Mouse (Mus musculus) kidney, adult 2 months (tissue): Measurements from ENCODE around the gene Igfbp4. TPM values are rescaled to one million over a fixed set of nuclear protein-coding genes. Genes with fewer than 3 reads are reported as not detected.

Source experiments
- DNase-seq: peaks from one replicate; pipeline ENCODE4 v3.0.0; 2021
- H3K27ac ChIP-seq: fragments of 200-500 bp; 2 replicates; pipeline ENCODE4 v1.5.1; 2012; ENCODE audit warnings: low read depth, low read length, control low read depth, inconsistent platforms; ENCODE audit not compliant: insufficient read depth
- H3K27me3 ChIP-seq: fragments of 200-500 bp; replicated peaks from 2 replicates; pipeline ENCODE4 v1.6.1; 2012; ENCODE audit warnings: mild to moderate bottlenecking, moderate library complexity, low read length, inconsistent platforms; ENCODE audit not compliant: control insufficient read depth, insufficient read depth
- H3K36me3 ChIP-seq: fragments of 200-500 bp; 2 replicates; pipeline ENCODE4 v1.6.1; 2012; ENCODE audit warnings: mild to moderate bottlenecking, moderate library complexity, low read length, inconsistent platforms; ENCODE audit not compliant: control insufficient read depth, insufficient read depth
- H3K4me1 ChIP-seq: fragments of 200-500 bp; 2 replicates; pipeline ENCODE4 v1.6.1; 2011; ENCODE audit warnings: low read length; ENCODE audit not compliant: control insufficient read depth, insufficient read depth
- H3K4me3 ChIP-seq: fragments of 200-500 bp; 2 replicates; pipeline ENCODE4 v1.5.1; 2011; ENCODE audit warnings: mild to moderate bottlenecking, low read depth, low read length, control low read depth; ENCODE audit not compliant: insufficient read depth
- CTCF ChIP-seq: fragments of 200-500 bp; conservative IDR thresholded peaks from 2 replicates; pipeline ENCODE4 v1.5.1; 2011; ENCODE audit warnings: low read depth, mild to moderate bottlenecking, control low read depth, low read length, moderate library complexity, mixed read lengths; ENCODE audit not compliant: insufficient read depth, insufficient read length
- POLR2A ChIP-seq: fragments of 200-500 bp; IDR thresholded peaks from one replicate; pipeline ENCODE4 v1.6.1; 2011; ENCODE audit warnings: low read depth, low read length, control low read depth
- WGBS: fragments of 180-500 bp; shearing (Covaris S2); methylation state at CpG from one replicate; pipeline ENCODE4 v1.1.7; 2018; 5-methylcytosine and 5-hydroxymethylcytosine counted together
- polyA plus RNA-seq: library from polyadenylated mRNA; depleted of rRNA; stranded (reverse); fragments of >200 nt; gene quantifications from 2 replicates; pipeline ENCODE4 v1.2.3, GENCODE M21; 2012

Gene Igfbp4
- polyA plus RNA-seq, 1 experiment = 1,152 TPM

- TF ChIP-seq POLR2A = no peak
- TF ChIP-seq CTCF = no peak
- no peak overlapping the region for H3K27ac ChIP-seq
- no peaks in the 10 kb centered on the region for H3K36me3 ChIP-seq
- no peak for DNase-seq
- no peaks in the 10 kb centered on the region for H3K4me1 ChIP-seq
- H3K27me3 ChIP-seq = no peaks in the 10 kb centered on the region
- whole genome bisulfite sequencing = 98% methylated on average over 1 of the region's 1 CpGs
- no peak overlapping the region for H3K4me3 ChIP-seq
Observed at GRCm38 (mm10) chr11:99013856-99014255, 27.2 kb upstream of the Igfbp4 start.

DNA sequence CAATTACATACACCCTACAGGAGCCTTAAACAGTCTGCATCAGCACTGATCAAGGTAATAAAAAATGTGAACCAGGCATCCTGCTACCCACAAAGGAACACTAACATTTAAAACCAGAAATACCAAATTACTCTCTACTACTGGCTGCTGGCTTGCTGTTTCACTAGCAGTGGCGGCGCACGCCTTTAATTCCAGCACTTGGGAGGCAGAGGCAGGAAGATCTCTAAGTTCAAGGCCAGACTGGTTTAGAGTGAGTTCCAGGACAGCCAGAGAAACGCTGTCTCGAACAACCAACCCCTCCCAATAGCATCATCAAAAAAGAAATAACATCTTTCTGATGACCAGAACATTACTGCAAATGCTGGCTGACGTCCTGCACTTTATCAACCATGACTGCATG is 21.2 kb upstream of the Igfbp4 start:
- no peaks in the 10 kb centered on the region for H3K27me3 ChIP-seq
- no peaks in the 10 kb centered on the region; the same call in 1 of the 2 replicates for H3K4me1 ChIP-seq
- no peak overlapping the region for H3K4me3 ChIP-seq
- TF ChIP-seq POLR2A = no peak
- no peak for TF ChIP-seq CTCF
- H3K27ac ChIP-seq = no peak overlapping the region
- no peaks in the 10 kb centered on the region for H3K36me3 ChIP-seq
- DNase-seq = no peak
- WGBS = 95% methylated on average over 6 of the region's 6 CpGs

DNA sequence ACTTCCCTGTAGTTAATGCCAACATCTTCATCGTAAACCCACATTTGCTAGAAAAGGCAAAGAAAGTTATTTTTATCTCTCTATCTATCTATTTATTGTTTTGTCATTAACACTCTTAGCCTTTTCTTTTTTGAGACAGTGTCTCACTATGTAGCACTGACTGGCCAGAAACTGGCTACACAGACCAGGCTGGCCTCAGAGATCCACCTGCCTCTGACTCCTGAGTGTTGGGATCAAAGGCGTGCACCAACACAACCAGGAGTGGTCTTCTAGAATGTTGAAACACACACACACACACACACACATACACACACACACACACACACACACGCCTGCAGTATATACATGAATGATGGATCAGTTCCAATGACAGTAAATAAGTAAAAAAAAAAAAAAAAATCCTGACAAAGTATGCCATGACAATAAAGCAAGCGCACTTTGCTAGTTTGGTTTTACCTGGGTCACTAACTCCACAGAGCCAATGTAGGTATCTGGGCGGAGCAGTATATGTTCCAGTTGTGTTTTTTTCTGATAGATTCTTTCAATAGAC is 18.6 kb upstream of the Igfbp4 start:
- WGBS = 91% methylated on average over 5 of the region's 5 CpGs

GRCm38 (mm10) chr11:99023094-99023493 is 17.9 kb upstream of the Igfbp4 start:
- Histone ChIP-seq H3K36me3 (no peaks in the 10 kb centered on the region), H3K4me1 (no peaks in the 10 kb centered on the region; the same call in 1 of the 2 replicates), H3K27ac (no peak overlapping the region), H3K4me3 (no peak overlapping the region), H3K27me3 (no peaks in the 10 kb centered on the region)
- TF ChIP-seq CTCF = no peak
- 22% methylated on average over 4 of the region's 4 CpGs for WGBS
- DNase-seq = no peak

More for the DNA sequence above, 18.6 kb upstream of the Igfbp4 start:
- H3K4me3 ChIP-seq = no peak overlapping the region
- DNase-seq = no peak
- H3K36me3 ChIP-seq = no peaks in the 10 kb centered on the region
- no peaks in the 10 kb centered on the region; the same call in 1 of the 2 replicates for H3K4me1 ChIP-seq
- H3K27me3 ChIP-seq = no peaks in the 10 kb centered on the region
- TF ChIP-seq CTCF (no peak), POLR2A (no peak)
- no peak overlapping the region for H3K27ac ChIP-seq

- Histone ChIP-seq H3K4me3 (peak within 1 kb of the TSS; percentile 81), H3K27me3 (no peaks in the 10 kb centered on the region), H3K4me1 (no peaks in the 10 kb centered on the region; the same call in 1 of the 2 replicates), H3K27ac (no peak within 1 kb of the TSS), H3K36me3 (no peaks in the 10 kb centered on the region)
- TF ChIP-seq POLR2A (no peak), CTCF (no peak)
- peak; percentile 99 for DNase-seq
- WGBS = under 1% methylated on average over 54 of the region's 54 CpGs
Observed at GRCm38 (mm10) chr11:99023500-99024467, 17.3 kb upstream of the Igfbp4 start, which contains the start of gene Top2a. Top2a (minus strand) TSS chr11:99024189.

DNA sequence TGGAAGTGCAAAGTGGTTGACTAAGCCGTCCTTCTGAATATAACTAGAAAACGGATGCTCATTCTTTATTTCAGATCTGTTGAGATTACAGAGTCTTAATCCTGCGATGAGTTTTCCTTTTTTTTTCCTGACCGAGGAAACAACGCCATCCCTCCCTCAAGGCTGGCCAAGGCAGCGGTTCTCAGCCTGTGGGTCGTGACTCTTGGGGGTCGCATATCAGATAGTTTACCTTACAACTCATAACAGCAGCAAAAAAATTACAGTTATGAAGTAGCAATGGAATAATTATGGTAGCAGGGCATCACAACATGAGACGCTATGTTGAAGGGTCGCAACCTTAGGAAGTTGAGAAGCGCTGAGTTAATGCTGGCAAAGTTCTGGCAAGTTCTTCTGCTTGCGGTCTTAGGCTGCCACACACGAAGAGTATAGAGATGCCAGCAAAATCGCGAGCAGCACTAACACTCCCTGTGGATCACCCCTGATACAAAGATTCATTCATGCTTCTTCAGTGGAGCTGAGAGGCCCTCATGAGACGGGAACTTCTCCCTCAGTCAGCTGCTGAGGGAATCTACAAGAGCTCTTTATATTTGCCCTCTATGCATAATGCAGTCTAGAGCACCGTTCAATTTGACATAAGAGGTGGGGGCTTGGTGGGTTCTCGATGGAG is 16.4 kb upstream of the Igfbp4 start:
- no peaks in the 10 kb centered on the region for H3K27me3 ChIP-seq
- H3K27ac ChIP-seq = no peak overlapping the region
- peak overlapping the region; percentile 54 for H3K4me3 ChIP-seq
- WGBS = 35% methylated on average over 18 of the region's 18 CpGs
- no peaks in the 10 kb centered on the region for H3K36me3 ChIP-seq
- no peak for DNase-seq
- TF ChIP-seq POLR2A (no peak), CTCF (no peak)
- no peaks in the 10 kb centered on the region; the same call in 1 of the 2 replicates for H3K4me1 ChIP-seq

- Histone ChIP-seq H3K4me1 (no peaks in the 10 kb centered on the region; the same call in 1 of the 2 replicates), H3K27ac (no peak overlapping the region), H3K4me3 (no peak overlapping the region), H3K27me3 (no peaks in the 10 kb centered on the region), H3K36me3 (no peaks in the 10 kb centered on the region)
- DNase-seq = no peak
- TF ChIP-seq CTCF (no peak), POLR2A (no peak)
- WGBS = 88% methylated on average over 6 of the region's 6 CpGs
Observed at GRCm38 (mm10) chr11:99025878-99026277, 15.2 kb upstream of the Igfbp4 start.
